Mouse (Mus musculus) megakaryocyte, embryonic 14.5 days (primary cell): Measurements from ENCODE around the gene Nphp4. TPM values are rescaled to one million over a fixed set of nuclear protein-coding genes. Genes with fewer than 3 reads are reported as not detected.

Experiments used
- H3K27me3 ChIP-seq: replicated peaks from 2 replicates; pipeline ENCODE3; 2012; ENCODE audit warnings: inconsistent platforms
- H3K36me3 ChIP-seq: replicated peaks from 2 replicates; pipeline ENCODE3; 2012; ENCODE audit warnings: low read length, inconsistent platforms, mixed read lengths
- H3K4me1 ChIP-seq: 2 replicates; pipeline ENCODE4 v1.6.1; 2012; ENCODE audit warnings: inconsistent platforms
- H3K4me3 ChIP-seq: replicated peaks from 2 replicates; pipeline ENCODE3; 2012; ENCODE audit warnings: moderate library complexity, mild to moderate bottlenecking, inconsistent platforms
- H3K9me3 ChIP-seq: 2 replicates; pipeline ENCODE4 v1.6.1; 2012; ENCODE audit warnings: inconsistent platforms
- FLI1 ChIP-seq: IDR thresholded peaks from 2 replicates; pipeline ENCODE4 v1.6.1; 2012; ENCODE audit warnings: low read length, inconsistent platforms, mixed read lengths
- GATA1 ChIP-seq: IDR thresholded peaks from 3 replicates; pipeline ENCODE4 v1.6.1; 2012; ENCODE audit warnings: mixed read lengths, low read length, inconsistent platforms, borderline replicate concordance
- polyA plus RNA-seq: library from polyadenylated mRNA; stranded (reverse); fragments of >175 nt; gene quantifications from 2 replicates; pipeline ENCODE4 v1.2.3, GENCODE M21; 2012; ENCODE audit warnings: low replicate concordance; ENCODE audit not compliant: insufficient read depth

The Nphp4 gene
- 0.64 and 1.3 TPM in 2 replicates for polyA plus RNA-seq

- Histone ChIP-seq H3K36me3 (no peaks in the 10 kb centered on the region), H3K27me3 (peaks cover 71% of the 10 kb centered on the region), H3K9me3 (peaks cover 21% of the 10 kb centered on the region), H3K4me3 (peak within 1 kb of the TSS; percentile 96), H3K4me1 (peaks cover 29% of the 10 kb centered on the region)
- TF ChIP-seq FLI1, result no peak
- TF ChIP-seq GATA1, result no peak
Measured at GRCm38 (mm10) chr4:152476427-152477023, at the start of gene Nphp4. Gene Nphp4, plus strand, starts transcription at chr4:152476706.

GRCm38 (mm10) chr4:152428259-152428658 lies 48.2 kb upstream of the Nphp4 start:
- Histone ChIP-seq H3K9me3 (peaks cover 12% of the 10 kb centered on the region), H3K4me1 (no peaks in the 10 kb centered on the region), H3K4me3 (no peak overlapping the region), H3K27me3 (no peaks in the 10 kb centered on the region), H3K36me3 (peaks cover 56% of the 10 kb centered on the region)
- TF ChIP-seq FLI1 (no peak), GATA1 (no peak)

- peaks cover 56% of the 10 kb centered on the region for H3K36me3 ChIP-seq
- H3K9me3 ChIP-seq, result no peaks in the 10 kb centered on the region
- no peak for TF ChIP-seq FLI1
- no peak for TF ChIP-seq GATA1
- H3K4me1 ChIP-seq, result no peaks in the 10 kb centered on the region
- no peak overlapping the region for H3K4me3 ChIP-seq
- H3K27me3 ChIP-seq, result no peaks in the 10 kb centered on the region
Measured at GRCm38 (mm10) chr4:152432308-152432707, 44.2 kb upstream of the Nphp4 start.

GRCm38 (mm10) chr4:152434836-152435235 lies 41.7 kb upstream of the Nphp4 start:
- TF ChIP-seq FLI1, result no peak
- no peak for TF ChIP-seq GATA1
- H3K4me3 ChIP-seq, result no peak overlapping the region
- H3K4me1 ChIP-seq, result no peaks in the 10 kb centered on the region
- peaks cover 62% of the 10 kb centered on the region for H3K36me3 ChIP-seq
- H3K27me3 ChIP-seq, result no peaks in the 10 kb centered on the region
- H3K9me3 ChIP-seq, result no peaks in the 10 kb centered on the region

DNA sequence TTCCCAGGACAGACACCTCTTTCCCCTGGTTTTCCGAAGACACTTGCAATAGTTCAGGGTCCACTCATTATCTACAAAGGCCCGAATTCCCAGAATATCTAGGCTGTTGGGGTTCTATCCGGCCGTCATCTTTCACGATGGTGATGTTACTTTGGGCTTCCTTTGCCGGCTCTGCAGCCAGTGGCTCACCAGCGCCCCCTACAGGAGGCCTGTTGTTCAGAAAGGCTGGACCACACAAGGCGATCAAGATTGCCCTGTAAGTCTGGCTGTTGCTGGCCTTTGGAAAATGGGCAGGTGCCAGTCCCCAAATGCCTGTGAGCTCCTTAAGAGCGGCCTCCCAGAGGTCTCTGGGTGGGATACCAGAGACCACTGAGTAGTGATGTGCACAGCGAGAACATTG lies 41.3 kb upstream of the Nphp4 start:
- Histone ChIP-seq H3K27me3 (no peaks in the 10 kb centered on the region), H3K4me1 (no peaks in the 10 kb centered on the region), H3K9me3 (no peaks in the 10 kb centered on the region), H3K4me3 (no peak overlapping the region), H3K36me3 (peaks cover 58% of the 10 kb centered on the region)
- TF ChIP-seq GATA1, result no peak
- TF ChIP-seq FLI1, result no peak

DNA sequence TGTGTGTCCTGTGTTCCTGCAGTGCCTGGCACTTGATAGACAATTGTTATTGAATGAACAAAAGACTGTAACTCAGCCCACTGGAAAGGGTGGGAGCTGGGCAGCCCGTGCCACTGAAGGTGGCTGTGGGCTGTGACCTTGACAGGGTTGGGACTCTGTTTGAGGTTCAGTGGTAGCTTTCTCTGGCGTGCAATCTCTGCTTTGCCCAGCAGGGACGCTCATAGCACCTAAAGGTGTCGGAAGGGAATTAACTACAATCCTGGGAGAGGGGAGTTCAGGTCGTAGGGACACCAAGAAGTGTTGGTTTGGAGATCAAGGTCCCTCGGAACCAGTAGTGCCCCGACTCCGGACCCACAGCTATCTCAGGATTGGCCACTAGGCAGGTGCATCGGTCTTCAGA lies 35.6 kb upstream of the Nphp4 start:
- Histone ChIP-seq H3K36me3 (peaks cover 32% of the 10 kb centered on the region), H3K9me3 (peaks cover 5% of the 10 kb centered on the region; the same call in 1 of the 2 replicates), H3K4me1 (peaks cover 13% of the 10 kb centered on the region), H3K4me3 (no peak overlapping the region), H3K27me3 (peaks cover 4% of the 10 kb centered on the region)
- TF ChIP-seq GATA1 (no peak), FLI1 (no peak)

- H3K4me1 ChIP-seq, result peaks cover 19% of the 10 kb centered on the region
- peaks cover 30% of the 10 kb centered on the region for H3K36me3 ChIP-seq
- TF ChIP-seq GATA1, result no peak
- TF ChIP-seq FLI1, result no peak
- peaks cover 5% of the 10 kb centered on the region; the same call in 1 of the 2 replicates for H3K9me3 ChIP-seq
- no peak overlapping the region for H3K4me3 ChIP-seq
- peaks cover 4% of the 10 kb centered on the region for H3K27me3 ChIP-seq
Measured at GRCm38 (mm10) chr4:152441536-152441935, 35.0 kb upstream of the Nphp4 start.

DNA sequence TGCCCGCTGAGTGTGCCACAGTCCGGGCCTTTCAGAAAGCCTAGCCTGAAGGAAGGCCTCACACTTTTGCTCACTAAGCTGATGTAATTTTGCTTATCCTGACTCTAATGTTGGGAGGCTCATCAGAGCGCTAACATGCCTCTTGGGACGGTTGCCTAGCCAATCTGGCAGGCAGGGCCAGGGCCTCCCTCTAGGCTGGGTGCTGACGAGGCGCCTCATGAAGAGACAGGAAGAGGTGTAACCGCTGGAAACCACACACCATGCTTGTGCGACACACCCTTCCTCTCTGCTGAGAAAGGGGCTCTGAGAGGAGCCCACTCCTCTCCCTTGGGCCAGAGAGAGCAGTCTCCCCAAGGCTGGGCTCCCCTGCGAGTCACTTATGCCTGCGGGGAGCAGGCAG lies 30.3 kb upstream of the Nphp4 start:
- H3K4me3 ChIP-seq, result peak overlapping the region; percentile 75
- TF ChIP-seq FLI1, result no peak

GRCm38 (mm10) chr4:152447731-152448665 lies 28.5 kb upstream of the Nphp4 start:
- H3K4me3 ChIP-seq, result peak overlapping the region; percentile 89
- TF ChIP-seq FLI1 (no peak), GATA1 (no peak)
- peaks cover 4% of the 10 kb centered on the region for H3K27me3 ChIP-seq
- peaks cover 56% of the 10 kb centered on the region for H3K4me1 ChIP-seq
- peaks cover 15% of the 10 kb centered on the region for H3K9me3 ChIP-seq
- H3K36me3 ChIP-seq, result peaks cover 14% of the 10 kb centered on the region

More for the DNA sequence above, 30.3 kb upstream of the Nphp4 start:
- H3K9me3 ChIP-seq, result peaks cover 8% of the 10 kb centered on the region
- H3K27me3 ChIP-seq, result peaks cover 4% of the 10 kb centered on the region
- H3K4me1 ChIP-seq, result peaks cover 52% of the 10 kb centered on the region
- H3K36me3 ChIP-seq, result peaks cover 24% of the 10 kb centered on the region

- Histone ChIP-seq H3K27me3 (peaks cover 4% of the 10 kb centered on the region), H3K9me3 (peaks cover 12% of the 10 kb centered on the region), H3K36me3 (peaks cover 9% of the 10 kb centered on the region), H3K4me3 (peak overlapping the region; percentile 89), H3K4me1 (peaks cover 56% of the 10 kb centered on the region)
- TF ChIP-seq FLI1 (no peak), GATA1 (no peak)
Measured at GRCm38 (mm10) chr4:152448666-152449018, 27.9 kb upstream of the Nphp4 start.
